Mouse (Mus musculus): ENCODE results near the gene Mrgprd.

DNA sequence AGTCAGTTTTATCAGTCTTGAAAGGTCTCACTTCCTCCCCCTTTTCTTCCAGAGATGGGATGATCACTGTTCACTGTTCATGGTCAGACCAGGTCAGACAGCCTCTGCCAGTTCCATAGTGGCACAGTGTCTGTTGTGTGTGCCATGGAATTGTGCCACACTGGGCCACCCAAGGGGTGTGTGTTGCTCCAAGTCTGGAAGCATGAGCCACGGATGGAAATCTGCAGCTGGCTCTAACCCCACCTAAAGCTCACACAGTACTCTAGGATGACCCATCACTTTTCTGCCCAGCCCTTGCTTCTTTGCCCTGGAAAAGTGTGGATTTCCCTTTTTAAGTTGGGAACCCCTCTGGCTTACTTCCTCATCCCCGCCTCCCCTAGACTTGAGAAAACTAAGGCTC is 10.5 kb upstream of the Mrgprd start:
- TF ChIP-seq CTCF (IDR thresholded peaks at IDR 0.05; ENCODE audit: extremely low read depth, insufficient read depth, insufficient read length, insufficient replicate concordance) (no peak), POLR2A (IDR thresholded peaks at IDR 0.05; ENCODE audit: low read depth, low read length) (no peak)
